Mouse (Mus musculus) G1E (cell line): Measurements from ENCODE around the gene Zfp426. TPM values are rescaled to one million over a fixed set of nuclear protein-coding genes. Genes with fewer than 3 reads are reported as not detected.

Source experiments
- ATAC-seq: 2 replicates; pipeline ENCODE4 v1.8.0; 2016; ENCODE audit warnings: mild to moderate bottlenecking; ENCODE audit not compliant: insufficient number of reproducible peaks, poor library complexity, low FRiP score, severe bottlenecking; ENCODE audit errors: extremely low read depth
- DNase-seq: peaks from one replicate; pipeline ENCODE4 v3.0.0; 2012; ENCODE audit warnings: low spot score
- H3K27me3 ChIP-seq: 2 replicates; pipeline ENCODE4 v1.6.1; 2012; ENCODE audit warnings: mild to moderate bottlenecking, low read length, inconsistent platforms; ENCODE audit not compliant: insufficient read depth
- H3K36me3 ChIP-seq: replicated peaks from 2 replicates; pipeline ENCODE3; 2012; ENCODE audit warnings: mild to moderate bottlenecking, inconsistent platforms
- H3K4me1 ChIP-seq: 2 replicates; pipeline ENCODE4 v1.6.1; 2012; ENCODE audit warnings: low read depth, low read length, inconsistent platforms, mixed read lengths; ENCODE audit not compliant: insufficient read depth
- H3K4me3 ChIP-seq: 2 replicates; pipeline ENCODE4 v1.5.1; 2012; ENCODE audit warnings: low read depth, mild to moderate bottlenecking, inconsistent platforms, low read length, moderate library complexity, mixed read lengths
- H3K9me3 ChIP-seq: replicated peaks from 2 replicates; pipeline ENCODE4 v1.6.1; 2012; ENCODE audit warnings: inconsistent platforms
- CTCF ChIP-seq: IDR thresholded peaks from 2 replicates; pipeline ENCODE4 v1.5.1; 2012; ENCODE audit warnings: low read depth, low read length, inconsistent platforms, mixed read lengths
- GATA1 ChIP-seq: IDR thresholded peaks from 2 replicates; pipeline ENCODE4 v1.6.1; 2012; ENCODE audit warnings: borderline replicate concordance, low read length, inconsistent platforms, mixed read lengths
- GATA2 ChIP-seq: IDR thresholded peaks from 2 replicates; pipeline ENCODE4 v1.6.1; 2012; ENCODE audit warnings: low read depth, low read length, inconsistent platforms, borderline replicate concordance
- POLR2AphosphoS5 ChIP-seq: IDR thresholded peaks from 2 replicates; pipeline ENCODE4 v1.6.1; 2012; ENCODE audit warnings: low read depth, low read length, inconsistent platforms; ENCODE audit not compliant: insufficient replicate concordance
- TAL1 ChIP-seq: conservative IDR thresholded peaks from 2 replicates; pipeline ENCODE4 v1.6.1; 2012; ENCODE audit warnings: low read depth, low read length, inconsistent platforms, mixed read lengths
- polyA plus RNA-seq: library from polyadenylated mRNA; stranded (reverse); fragments of >175 nt; gene quantifications from 2 replicates; pipeline ENCODE4 v1.2.3, GENCODE M21; 2012
- total RNA-seq, 2 experiments: library from RNA; stranded (forward) in 1 of 2; stranded (reverse) in 1 of 2; fragments of 200-1000 nt in 1 of 2; fragments of >200 nt in 1 of 2; fragmentation: Nextera tagmentation in 1 of 2; gene quantifications; 2 replicates each; pipeline ENCODE4 v1.2.3; 2014 to 2017

The Zfp426 gene
- total and polyA plus RNA-seq, 3 experiments, result 4.1 to 46.0 (median 22.2) TPM

DNA sequence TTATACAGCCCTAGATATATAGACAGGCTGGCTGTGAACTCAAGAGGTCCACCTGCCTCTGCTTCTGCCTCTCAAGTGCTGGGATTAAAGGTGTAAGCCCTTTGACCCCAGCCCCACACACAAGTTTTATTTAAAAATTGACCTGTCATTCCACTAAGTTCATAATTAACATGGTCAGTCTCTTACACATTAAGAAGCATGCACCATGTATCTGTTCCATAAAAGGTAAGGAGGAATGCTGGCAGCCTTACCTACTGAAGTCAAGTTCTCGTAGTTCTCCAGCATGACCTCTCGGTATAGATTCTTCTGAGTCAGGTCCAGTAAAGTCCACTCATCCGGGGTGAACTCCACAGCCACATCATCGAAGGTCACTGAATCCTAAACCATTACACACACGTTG is 12.3 kb upstream of the Zfp426 start:
- Histone ChIP-seq H3K27me3 (no peaks in the 10 kb centered on the region), H3K4me3 (no peak overlapping the region), H3K36me3 (peaks cover 93% of the 10 kb centered on the region), H3K9me3 (peaks cover 5% of the 10 kb centered on the region), H3K4me1 (peaks cover 10% of the 10 kb centered on the region)
- ATAC-seq, result no peak
- no peak for DNase-seq
- TF ChIP-seq GATA1, result no peak

- Histone ChIP-seq H3K27me3 (no peaks in the 10 kb centered on the region), H3K4me1 (peaks cover 32% of the 10 kb centered on the region), H3K9me3 (no peaks in the 10 kb centered on the region), H3K36me3 (peaks cover 53% of the 10 kb centered on the region), H3K4me3 (peak overlapping the region; percentile 91)
- ATAC-seq, result no peak
- no peak for DNase-seq
- no peak for TF ChIP-seq CTCF
- TF ChIP-seq POLR2AphosphoS5, result no peak
- TF ChIP-seq GATA1, result no peak
- TF ChIP-seq GATA2, result no peak
- TF ChIP-seq TAL1, result no peak
Measured at GRCm38 (mm10) chr9:20493281-20493680, 735 bp upstream of the Zfp426 start.

- TF ChIP-seq CTCF, result no peak
- TF ChIP-seq TAL1, result no peak
- H3K27me3 ChIP-seq, result no peaks in the 10 kb centered on the region
- peaks cover 35% of the 10 kb centered on the region for H3K4me1 ChIP-seq
- peak overlapping the region; percentile 91 for H3K4me3 ChIP-seq
- H3K36me3 ChIP-seq, result peaks cover 45% of the 10 kb centered on the region
- ATAC-seq (no peak), DNase-seq (no peak)
- H3K9me3 ChIP-seq, result no peaks in the 10 kb centered on the region
Measured at GRCm38 (mm10) chr9:20491858-20492526, 554 bp downstream of the Zfp426 start.

DNA sequence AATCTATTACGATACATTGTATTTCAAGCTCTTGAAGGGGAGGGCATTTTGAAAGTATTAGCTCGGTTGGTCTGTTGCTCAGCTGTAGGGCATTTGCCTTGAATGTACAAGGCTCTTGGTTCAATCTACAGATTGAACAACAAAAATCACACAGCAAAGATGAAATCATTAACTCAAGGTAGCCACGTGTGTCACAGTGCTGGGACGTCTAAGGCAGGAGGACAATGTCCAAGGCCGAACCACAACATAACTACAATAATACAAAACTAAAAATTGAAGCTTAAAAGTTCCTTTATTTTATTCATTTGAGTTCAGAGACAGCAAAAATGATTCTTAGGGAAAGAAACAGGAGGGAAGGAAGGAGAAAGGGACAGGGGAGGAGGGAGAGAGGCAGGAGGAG is 3.0 kb downstream of the Zfp426 start:
- ATAC-seq (no peak), DNase-seq (no peak)
- H3K4me1 ChIP-seq, result peaks cover 34% of the 10 kb centered on the region
- peaks cover 55% of the 10 kb centered on the region for H3K36me3 ChIP-seq
- TF ChIP-seq TAL1 (no peak), GATA2 (no peak), GATA1 (no peak), CTCF (no peak), POLR2AphosphoS5 (no peak)
- H3K9me3 ChIP-seq, result no peaks in the 10 kb centered on the region
- H3K27me3 ChIP-seq, result no peaks in the 10 kb centered on the region
- H3K4me3 ChIP-seq, result no peak overlapping the region

- no peak for ATAC-seq
- DNase-seq, result no peak
- TF ChIP-seq CTCF, result no peak
- no peak for TF ChIP-seq GATA1
- TF ChIP-seq TAL1, result no peak
- TF ChIP-seq POLR2AphosphoS5, result no peak
- TF ChIP-seq GATA2, result no peak
- H3K9me3 ChIP-seq, result no peaks in the 10 kb centered on the region
- no peak overlapping the region for H3K4me3 ChIP-seq
- H3K36me3 ChIP-seq, result peaks cover 73% of the 10 kb centered on the region
- H3K27me3 ChIP-seq, result no peaks in the 10 kb centered on the region
- H3K4me1 ChIP-seq, result no peaks in the 10 kb centered on the region
Measured at GRCm38 (mm10) chr9:20479396-20479795, 13.2 kb downstream of the Zfp426 start.

GRCm38 (mm10) chr9:20476632-20477031 is 15.9 kb downstream of the Zfp426 start:
- no peaks in the 10 kb centered on the region for H3K4me1 ChIP-seq
- TF ChIP-seq GATA2, result no peak
- no peak for TF ChIP-seq GATA1
- TF ChIP-seq POLR2AphosphoS5, result no peak
- no peak for TF ChIP-seq TAL1
- no peak for TF ChIP-seq CTCF
- no peak for ATAC-seq

More at GRCm38 (mm10) chr9:20476632-20477031, 15.9 kb downstream of the Zfp426 start:
- DNase-seq, result no peak
- no peak overlapping the region for H3K4me3 ChIP-seq
- peaks cover 7% of the 10 kb centered on the region for H3K9me3 ChIP-seq
- peaks cover 70% of the 10 kb centered on the region for H3K36me3 ChIP-seq
- H3K27me3 ChIP-seq, result no peaks in the 10 kb centered on the region
